Mouse (Mus musculus): ENCODE measurements around the gene Ttf1.
"Not testable (repeated sequence)": the region's sequence is repeated elsewhere in the genome, so short reads cannot be mapped to it uniquely, and the experiment has no call there.

The Ttf1 gene

GRCm38 (mm10) chr2:29053802-29054544 is 6.1 kb upstream of the Ttf1 start:
- no peak for ATAC-seq (ENCODE audit: insufficient number of reproducible peaks, low FRiP score, low TSS enrichment)

GRCm38 (mm10) chr2:29054545-29054935 is 5.5 kb upstream of the Ttf1 start:
- no peak for ATAC-seq (ENCODE audit: insufficient number of reproducible peaks, low FRiP score, low TSS enrichment)

GRCm38 (mm10) chr2:29054991-29055390 is 5.1 kb upstream of the Ttf1 start, which contains the start of gene Cfap77:
TSS of gene Cfap77 (minus strand) at chr2:29055066.
- ATAC-seq (ENCODE audit: insufficient number of reproducible peaks, low FRiP score, low TSS enrichment), result no peak

- no peak for ATAC-seq (ENCODE audit: insufficient number of reproducible peaks, low FRiP score, low TSS enrichment)
Observed at GRCm38 (mm10) chr2:29065796-29066195, 5.7 kb downstream of the Ttf1 start.

GRCm38 (mm10) chr2:29066410-29066809 is 6.3 kb downstream of the Ttf1 start:
- ATAC-seq (ENCODE audit: insufficient number of reproducible peaks, low FRiP score, low TSS enrichment), result no peak

DNA sequence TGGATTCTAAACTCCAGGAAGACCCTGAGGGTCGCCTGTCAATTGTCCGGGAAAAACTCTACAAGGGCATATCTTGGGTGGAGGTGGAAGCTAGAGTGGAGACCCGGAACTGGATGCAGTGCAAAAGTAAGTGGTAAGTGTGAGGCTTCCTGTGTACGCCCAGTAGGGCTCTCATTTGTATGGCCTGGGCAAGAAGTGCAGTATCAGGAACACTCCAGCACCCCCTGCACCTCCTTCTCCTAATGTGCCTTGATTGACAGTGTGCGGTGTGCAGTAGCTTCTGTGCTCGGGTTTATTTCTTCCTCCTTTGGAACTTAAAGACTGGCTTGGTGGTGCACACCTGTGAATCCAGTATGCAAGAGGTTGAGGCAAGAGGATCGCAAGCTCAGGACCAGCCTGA is 14.6 kb downstream of the Ttf1 start:
- no peak for ATAC-seq (ENCODE audit: insufficient number of reproducible peaks, low FRiP score, low TSS enrichment)

- ATAC-seq (ENCODE audit: insufficient number of reproducible peaks, low FRiP score, low TSS enrichment), result no peak
Observed at GRCm38 (mm10) chr2:29075331-29076070, 15.4 kb downstream of the Ttf1 start.

DNA sequence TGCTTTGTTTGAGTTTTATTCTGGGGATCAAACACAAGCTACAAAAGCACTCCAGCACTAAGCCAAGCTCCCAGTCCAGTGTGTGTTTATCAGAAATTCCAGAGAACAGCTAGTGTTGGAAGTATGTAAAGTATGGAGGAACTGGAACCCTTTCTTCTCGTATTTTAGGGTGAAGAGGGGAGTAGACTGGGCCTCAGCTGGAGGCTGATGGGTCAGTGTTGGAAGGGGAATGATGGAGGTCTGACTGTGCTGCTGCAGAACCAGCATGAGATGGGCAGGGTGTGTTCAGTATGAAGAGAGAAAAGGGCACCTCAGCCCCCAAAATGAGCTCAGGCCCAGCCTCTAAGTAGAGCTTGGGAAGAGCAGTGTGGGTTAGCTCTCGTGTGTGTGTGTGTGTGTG is 16.2 kb downstream of the Ttf1 start:
- ATAC-seq (ENCODE audit: insufficient number of reproducible peaks, low FRiP score, low TSS enrichment), result no peak

DNA sequence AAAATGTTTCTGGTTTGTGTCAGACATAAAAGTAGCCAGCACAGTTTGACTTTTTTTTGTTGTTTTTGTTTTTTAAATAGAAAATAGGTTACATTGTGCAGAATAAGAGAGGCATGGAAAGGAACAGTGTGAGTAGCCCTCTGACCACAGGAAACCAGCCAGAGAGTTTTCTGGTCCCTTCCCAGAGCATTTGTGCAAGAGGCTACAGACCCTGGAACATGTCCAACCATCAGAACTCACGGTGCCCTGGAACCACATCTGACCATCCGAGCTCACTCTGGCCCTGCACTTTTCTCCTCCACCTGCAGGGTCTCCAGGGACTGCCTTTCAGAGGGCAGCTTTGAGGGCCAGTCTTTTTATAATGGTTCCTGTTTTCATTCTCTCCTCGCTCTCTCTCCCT is 21.9 kb downstream of the Ttf1 start:
- ATAC-seq (ENCODE audit: insufficient number of reproducible peaks, low FRiP score, low TSS enrichment), result no peak

DNA sequence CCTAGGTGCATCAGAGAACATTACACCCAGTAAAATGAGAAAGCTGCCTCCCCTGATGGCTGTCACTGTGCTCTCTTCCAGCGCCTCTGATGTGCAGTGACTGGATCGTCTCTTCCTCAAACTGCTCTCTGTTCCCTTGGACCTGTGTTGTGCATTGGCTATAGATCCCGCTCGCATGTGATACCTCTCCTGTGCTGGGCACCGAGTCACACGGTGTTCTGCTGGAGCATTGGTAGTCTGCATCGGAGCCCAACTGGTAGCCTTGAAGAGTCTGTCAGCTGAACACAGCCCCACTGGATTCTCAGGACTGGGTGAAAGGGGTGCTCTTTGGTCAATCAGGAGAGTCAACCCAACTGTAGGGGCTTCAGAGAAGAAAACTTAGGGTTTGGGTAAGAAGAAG is 26.0 kb downstream of the Ttf1 start:
- ATAC-seq (ENCODE audit: insufficient number of reproducible peaks, low FRiP score, low TSS enrichment), result no peak

GRCm38 (mm10) chr2:29089276-29089675 is 29.2 kb downstream of the Ttf1 start:
- not testable (repeated sequence) for ATAC-seq (ENCODE audit: insufficient number of reproducible peaks, low FRiP score, low TSS enrichment)

DNA sequence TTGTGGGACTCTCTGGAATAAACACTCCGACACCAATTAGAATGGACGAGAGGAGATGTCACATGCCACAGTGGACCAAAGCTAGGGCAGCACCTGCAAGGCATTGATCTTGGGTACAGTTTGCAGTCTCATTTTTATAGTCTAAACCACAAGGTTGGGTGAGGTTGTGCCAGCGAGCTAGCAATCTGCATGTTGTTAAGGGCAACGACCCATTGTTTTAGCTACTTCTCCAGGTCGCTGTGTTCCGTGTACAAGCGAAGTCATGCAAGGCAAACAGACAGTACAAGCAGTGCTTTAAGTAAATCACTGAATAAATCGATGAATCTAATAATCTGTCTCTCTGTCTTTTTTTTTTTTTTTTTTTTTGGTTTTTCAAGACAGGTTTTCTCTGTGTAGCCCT is 35.6 kb downstream of the Ttf1 start:
- no peak for ATAC-seq (ENCODE audit: insufficient number of reproducible peaks, low FRiP score, low TSS enrichment)

- ATAC-seq (ENCODE audit: insufficient number of reproducible peaks, low FRiP score, low TSS enrichment), result no peak
Observed at GRCm38 (mm10) chr2:29096751-29097150, 36.7 kb downstream of the Ttf1 start.

DNA sequence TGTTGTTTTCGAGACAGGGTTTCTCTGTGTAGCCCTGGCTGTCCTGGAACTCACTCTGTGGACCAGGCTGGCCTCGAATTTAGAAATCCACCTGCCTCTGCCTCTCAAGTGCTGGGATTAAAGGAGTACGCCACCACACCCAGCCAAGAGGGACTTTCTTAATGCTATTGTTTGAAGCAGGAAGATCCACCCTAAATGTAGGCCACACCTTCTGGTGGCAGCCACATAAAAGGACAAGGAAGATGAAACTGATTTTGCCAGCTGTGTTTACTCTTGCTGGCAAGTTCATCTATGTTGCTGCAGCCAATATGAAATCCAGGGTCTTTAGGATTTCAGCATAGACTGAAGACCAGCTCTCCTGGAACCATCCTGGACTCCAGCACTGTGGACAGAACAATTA is 37.4 kb downstream of the Ttf1 start:
- no peak for ATAC-seq (ENCODE audit: insufficient number of reproducible peaks, low FRiP score, low TSS enrichment)

DNA sequence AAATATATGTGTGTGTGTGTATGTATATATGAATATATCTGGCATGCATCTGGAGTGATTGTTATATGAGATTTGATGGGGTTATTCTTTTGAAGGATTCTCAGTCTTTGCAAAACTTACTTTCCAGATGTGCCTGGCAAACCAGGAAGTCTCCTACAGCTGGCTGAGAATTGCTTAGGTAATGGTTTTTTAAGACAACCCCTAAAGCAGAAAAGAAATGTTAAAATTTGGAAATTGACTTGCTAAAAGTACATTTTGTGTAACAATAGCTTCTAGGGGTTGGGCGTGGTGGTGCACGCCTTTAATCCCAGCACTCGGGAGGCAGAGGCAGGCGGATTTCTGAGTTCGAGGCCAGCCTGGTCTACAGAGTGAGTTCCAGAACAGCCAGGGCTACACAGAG is 37.9 kb downstream of the Ttf1 start:
- not testable (repeated sequence) for ATAC-seq (ENCODE audit: insufficient number of reproducible peaks, low FRiP score, low TSS enrichment)

- no peak for ATAC-seq (ENCODE audit: insufficient number of reproducible peaks, low FRiP score, low TSS enrichment)
Observed at GRCm38 (mm10) chr2:29098786-29099185, 38.7 kb downstream of the Ttf1 start.

DNA sequence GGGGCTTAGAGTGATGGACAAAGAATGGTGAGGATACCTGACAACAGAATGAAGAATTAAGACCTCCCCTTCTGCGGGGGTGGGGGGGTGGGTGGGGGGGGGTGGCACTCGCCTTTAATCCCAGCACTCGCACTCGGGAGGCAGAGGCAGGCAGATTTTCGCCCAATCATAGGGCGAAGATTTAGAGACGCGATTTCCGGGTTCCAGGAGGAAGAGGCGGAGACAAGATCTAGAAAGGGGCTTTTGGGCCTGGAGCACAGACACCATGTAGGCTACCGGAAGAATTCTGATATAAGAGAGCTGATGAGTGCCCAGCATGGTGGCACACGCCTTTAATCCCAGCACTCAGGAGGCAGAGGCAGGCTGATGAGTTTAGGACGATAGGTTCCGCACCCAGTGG is 39.6 kb downstream of the Ttf1 start:
- ATAC-seq (ENCODE audit: insufficient number of reproducible peaks, low FRiP score, low TSS enrichment), result no peak

- no peak for ATAC-seq (ENCODE audit: insufficient number of reproducible peaks, low FRiP score, low TSS enrichment)
Observed at GRCm38 (mm10) chr2:29100822-29101534, 40.9 kb downstream of the Ttf1 start.

- ATAC-seq (ENCODE audit: insufficient number of reproducible peaks, low FRiP score, low TSS enrichment), result not testable (repeated sequence)
Observed at GRCm38 (mm10) chr2:29102416-29103377, 42.6 kb downstream of the Ttf1 start.

GRCm38 (mm10) chr2:29120969-29121368 is 60.9 kb downstream of the Ttf1 start:
- ATAC-seq (ENCODE audit: insufficient number of reproducible peaks, low FRiP score, low TSS enrichment), result no peak

Data from cerebellum, adult (tissue).